Mouse (Mus musculus) Patski (cell line): ENCODE data around the gene Tm4sf19. TPM values are rescaled to one million over a fixed set of nuclear protein-coding genes. Genes with fewer than 3 reads are reported as not detected.

Experiments used
- ATAC-seq: fragments of 100-300 bp; one replicate; pipeline ENCODE4 v1.8.0; 2021
- CTCF ChIA-PET: fragments of 350-600 bp; sonication (Branson Sonifier 250); formaldehyde crosslinking; loops from one replicate; lab custom pipeline; 2022; ENCODE audit warnings: inconsistent platforms; lab: Charles Lee
- POLR2A ChIA-PET: fragments of 350-600 bp; sonication (Branson Sonifier 250); formaldehyde crosslinking; loops from one replicate; lab custom pipeline; 2022; ENCODE audit warnings: antibody characterized with exemption, inconsistent platforms; lab: Charles Lee
- DNase-seq: peaks from one replicate; pipeline ENCODE4 v3.0.0-alpha.2; 2011; ENCODE audit warnings: low read depth, low spot score
- H3K27me3 ChIP-seq: fragments of 371-371 bp; one replicate; pipeline ENCODE4 v1.5.1; 2021
- CTCF ChIP-seq: fragments of 100-300 bp; IDR thresholded peaks from one replicate; pipeline ENCODE4 v1.5.1; 2021
- in situ Hi-C: fragments of 300-500 bp; cut with MboI; formaldehyde crosslinking; loops from 3 replicates; pipeline ENCODE4 v1.11.1; 2018; ENCODE audit warnings: low pct_unique_long_range_greater_than_20kb, mixed read lengths
- polyA plus RNA-seq: library from polyadenylated mRNA; unstranded; gene quantifications from one replicate; pipeline ENCODE4 v1.2.3, GENCODE M21; 2021

The Tm4sf19 gene
- polyA plus RNA-seq: not detected

DNA sequence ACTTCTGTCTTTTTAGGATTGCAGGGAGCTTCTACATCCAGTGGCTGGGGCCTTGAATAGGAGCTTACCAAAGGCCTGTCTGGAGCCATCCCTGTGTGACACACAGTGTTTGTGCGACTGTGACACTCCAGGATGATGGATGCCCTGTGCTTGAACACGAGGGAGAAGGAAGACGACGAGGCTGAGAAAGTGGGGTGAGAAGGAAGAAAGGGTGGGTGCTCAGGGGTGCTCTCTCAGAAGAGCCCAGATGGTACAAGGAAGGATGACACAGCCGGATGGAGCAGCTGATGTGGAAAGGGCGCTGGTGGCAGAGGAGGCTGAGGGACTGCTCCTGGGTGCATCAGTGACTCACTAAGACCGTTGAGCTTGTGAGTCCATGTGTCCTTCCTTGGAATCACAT lies at the start of gene Tm4sf19:
Gene Tm4sf19 (plus strand): TSS at position 240 of the 400 bp plus-strand sequence.
- no peak for DNase-seq
- no peak for ATAC-seq
- no peaks in the 10 kb centered on the region for H3K27me3 ChIP-seq
- no peak for TF ChIP-seq CTCF
- CTCF ChIA-PET: interaction anchor here (1.4 kb wide), 1 partner anchor 12 kb away, joined by 3 read pairs; no protein-coding TSS in a partner anchor
- in situ Hi-C loops: no loop called here
- POLR2A ChIA-PET: no interaction called here

DNA sequence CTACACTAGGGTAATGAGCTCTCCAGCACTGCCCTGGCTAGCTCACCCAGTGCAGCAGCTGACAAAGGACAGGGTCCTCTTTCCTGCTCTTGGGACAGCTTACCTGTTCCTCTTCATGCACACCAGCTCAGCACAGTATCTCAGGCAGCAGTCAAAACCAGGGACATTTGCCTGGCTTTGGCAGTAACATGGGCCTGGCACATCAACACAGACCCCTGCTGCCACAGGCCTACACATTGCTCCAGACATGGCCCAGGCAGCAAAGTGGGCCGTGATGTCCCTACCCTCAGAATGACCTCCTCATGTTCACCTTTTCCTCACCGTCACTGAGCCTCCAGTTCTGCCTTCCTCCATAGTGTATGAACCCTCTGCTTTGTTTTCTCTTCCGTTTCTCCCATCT lies 49.5 kb upstream of the Tm4sf19 start:
- TF ChIP-seq CTCF: no peak
- in situ Hi-C loops: no loop called here
- CTCF ChIA-PET: interaction anchor here (1.2 kb wide), 1 partner anchor 16 kb away, joined by 3 read pairs; no protein-coding TSS in a partner anchor
- ATAC-seq (no peak), DNase-seq (no peak)
- POLR2A ChIA-PET: interaction anchor here (0.6 to 0.7 kb wide), 2 partner anchors 64 to 457 kb away, joined by 4 to 5 read pairs; no protein-coding TSS in a partner anchor
- no peaks in the 10 kb centered on the region for H3K27me3 ChIP-seq

DNA sequence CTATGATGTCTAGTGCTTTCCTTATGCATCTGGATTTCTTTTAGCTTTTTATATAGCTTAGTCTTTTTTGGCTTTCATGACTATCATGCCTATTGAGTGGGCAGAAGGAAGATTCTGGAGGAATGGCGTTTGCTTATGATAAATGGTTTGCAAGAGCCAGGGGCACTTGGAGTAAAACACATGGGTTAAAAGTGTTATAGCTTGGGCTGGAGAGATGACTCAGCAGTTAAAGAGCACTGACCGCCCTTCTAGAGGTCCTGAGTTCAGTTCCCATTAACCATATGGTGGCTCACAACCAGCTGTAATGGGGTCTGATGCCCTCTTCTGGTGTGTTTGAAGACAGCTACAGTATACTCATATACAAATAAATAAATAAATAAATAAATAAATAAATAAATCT lies 36.8 kb upstream of the Tm4sf19 start:
- no peak for ATAC-seq
- in situ Hi-C loops: no loop called here

DNA sequence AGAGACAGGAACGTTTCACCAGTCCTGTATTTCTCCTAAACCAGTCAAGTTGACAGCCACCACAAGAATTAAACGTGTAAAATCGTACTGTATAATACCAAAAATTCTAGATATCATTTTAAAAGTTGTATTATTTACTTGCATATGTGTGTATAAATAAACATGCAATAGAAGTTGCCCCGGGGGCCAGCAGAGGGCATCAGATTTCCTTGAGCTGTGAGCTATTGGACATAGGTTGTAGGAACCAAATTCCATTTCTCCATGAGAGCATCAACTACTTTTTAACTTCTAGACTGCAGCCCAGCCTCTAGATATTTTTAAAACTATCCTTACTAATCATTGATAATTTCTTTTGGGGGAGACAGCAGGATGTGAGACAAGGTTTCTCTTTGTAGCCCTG lies 29.0 kb upstream of the Tm4sf19 start:
- in situ Hi-C loops: no loop called here
- no peak for ATAC-seq
- CTCF ChIA-PET: no interaction called here

More for the DNA sequence above, 36.8 kb upstream of the Tm4sf19 start:
- no peaks in the 10 kb centered on the region for H3K27me3 ChIP-seq
- DNase-seq: no peak
- no peak for TF ChIP-seq CTCF
- ChIA-PET POLR2A (no interaction called here), CTCF (interaction anchor here (0.8 to 1.2 kb wide), 3 partner anchors 12 to 137 kb away, joined by 3 read pairs; no protein-coding TSS in a partner anchor)

DNA sequence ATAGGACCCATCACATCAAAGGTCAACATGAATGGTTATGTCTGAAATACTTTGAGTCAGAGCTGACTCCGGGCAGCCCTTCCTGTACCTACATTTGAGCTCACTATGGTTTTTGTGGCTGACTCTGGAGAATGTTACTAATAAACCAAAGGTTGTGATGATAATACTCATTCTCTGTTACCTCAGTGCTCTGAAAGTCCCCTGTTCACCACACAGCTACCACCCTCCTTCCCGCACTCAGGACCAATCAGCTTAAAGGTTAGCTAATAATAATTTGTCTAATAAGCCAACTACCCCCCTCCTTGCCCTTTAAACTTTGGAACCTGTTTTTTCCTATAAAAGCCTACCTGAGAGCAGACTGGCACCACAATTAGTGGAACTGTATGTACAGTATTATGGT lies 20.7 kb upstream of the Tm4sf19 start:
- no peak for ATAC-seq
- DNase-seq: no peak
- H3K27me3 ChIP-seq: no peaks in the 10 kb centered on the region
- in situ Hi-C loops: loop anchor here (5.0 kb wide), 1 partner anchor 78 kb away; no protein-coding TSS in a partner anchor
- no peak for TF ChIP-seq CTCF
- ChIA-PET CTCF (interaction anchor here (1.4 kb wide), 1 partner anchor 27 kb away, joined by 3 read pairs; no protein-coding TSS in a partner anchor), POLR2A (no interaction called here)

More for the DNA sequence above, 29.0 kb upstream of the Tm4sf19 start:
- peak; percentile 67 for TF ChIP-seq CTCF
- no peaks in the 10 kb centered on the region for H3K27me3 ChIP-seq
- DNase-seq: no peak
- POLR2A ChIA-PET: no interaction called here

DNA sequence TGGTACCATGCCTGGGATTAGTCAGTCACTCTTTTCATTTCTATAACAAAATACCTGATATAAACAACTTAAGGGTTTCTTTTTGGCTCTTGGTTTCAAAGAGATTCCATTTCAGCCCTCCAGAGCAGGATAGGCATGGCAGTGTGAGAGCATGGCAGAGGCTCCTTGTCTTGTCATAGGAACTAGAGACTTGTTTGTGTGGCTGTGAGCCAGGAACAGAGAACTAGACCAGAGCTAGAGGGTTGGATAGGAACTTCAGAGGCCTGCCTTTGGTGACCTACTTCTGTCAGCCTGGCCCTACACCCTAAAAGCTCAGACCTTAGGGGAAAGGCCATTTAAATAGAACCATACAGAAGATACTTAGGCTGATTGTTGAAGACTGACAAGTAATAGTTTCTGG lies 17.4 kb upstream of the Tm4sf19 start:
- in situ Hi-C loops: no loop called here
- CTCF ChIA-PET: no interaction called here
- ATAC-seq: no peak
- no peak for DNase-seq
- no peaks in the 10 kb centered on the region for H3K27me3 ChIP-seq
- no peak for TF ChIP-seq CTCF
- POLR2A ChIA-PET: no interaction called here

DNA sequence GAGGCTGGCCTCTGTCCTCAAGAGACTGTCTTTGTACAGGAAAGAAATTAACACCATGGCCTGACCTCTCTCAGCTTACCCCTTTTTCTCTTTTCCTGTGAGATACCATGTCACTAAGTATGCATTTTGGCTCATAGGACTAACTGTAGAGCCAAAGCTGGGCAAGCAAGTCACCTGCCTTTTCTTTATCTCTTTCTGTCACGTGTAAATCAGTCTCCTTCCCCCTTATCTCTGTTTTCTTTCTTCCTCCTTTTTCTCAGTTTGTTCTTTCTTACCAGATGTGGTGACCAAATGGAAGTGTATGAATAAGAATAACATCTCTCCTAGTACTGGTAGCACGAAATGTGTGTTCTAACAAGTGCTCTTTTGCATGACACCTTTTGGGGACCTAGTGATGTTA lies 15.4 kb upstream of the Tm4sf19 start:
- no peak for TF ChIP-seq CTCF
- CTCF ChIA-PET: no interaction called here
- DNase-seq (no peak), ATAC-seq (no peak)
- in situ Hi-C loops: no loop called here
- POLR2A ChIA-PET: no interaction called here
- no peaks in the 10 kb centered on the region for H3K27me3 ChIP-seq

DNA sequence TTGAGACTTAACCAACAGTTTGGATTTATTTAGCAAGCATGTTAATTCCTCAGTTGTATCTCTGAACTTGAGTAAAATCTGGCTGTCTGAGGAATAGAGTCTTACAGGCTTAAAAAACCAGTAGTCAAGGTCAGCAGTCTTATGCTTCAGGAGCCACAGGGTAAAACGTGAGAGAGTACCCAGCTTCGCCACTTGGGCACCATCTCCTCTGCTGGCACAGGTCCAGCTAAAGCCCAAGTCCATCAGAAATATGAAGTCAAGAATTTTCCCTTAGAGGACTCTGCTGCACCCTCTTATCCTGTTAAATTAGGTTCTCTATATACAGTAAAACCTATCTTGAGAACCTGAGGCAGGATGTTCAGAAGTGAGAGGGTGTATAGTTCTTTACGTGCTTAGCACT lies 13.5 kb upstream of the Tm4sf19 start:
- in situ Hi-C loops: no loop called here
- ChIA-PET CTCF (interaction anchor here (1.1 to 1.6 kb wide), 3 partner anchors 10 to 113 kb away, joined by 3 read pairs; partner anchors contain the start of gene Tm4sf19), POLR2A (no interaction called here)
- no peak for ATAC-seq
- no peaks in the 10 kb centered on the region for H3K27me3 ChIP-seq
- TF ChIP-seq CTCF: no peak
- DNase-seq: no peak

DNA sequence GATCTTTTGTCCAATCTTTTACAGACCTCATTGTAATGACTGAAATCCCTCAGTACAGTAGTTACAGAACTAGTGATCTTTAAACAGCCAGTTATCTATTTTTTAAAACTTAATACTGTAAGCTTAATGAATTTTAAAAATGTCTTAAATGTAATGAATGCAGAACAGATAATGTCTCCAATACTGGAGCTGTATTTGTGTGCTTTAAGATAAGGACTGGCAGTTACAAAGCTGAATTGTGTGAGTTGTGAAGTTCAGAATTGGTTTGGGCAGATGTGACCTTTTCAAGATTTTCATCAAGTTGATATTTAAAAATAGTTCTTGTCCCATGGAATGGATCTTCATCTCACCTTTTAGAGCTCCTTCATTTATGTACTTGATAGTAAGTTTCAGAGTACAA lies 11.3 kb upstream of the Tm4sf19 start:
- CTCF ChIA-PET: interaction anchor here (0.8 to 2.1 kb wide), 3 partner anchors 8 to 46 kb away, joined by 3 to 6 read pairs (median 3); no protein-coding TSS in a partner anchor
- no peak for ATAC-seq
- DNase-seq: no peak
- TF ChIP-seq CTCF: no peak
- POLR2A ChIA-PET: interaction anchor here (0.6 to 1.2 kb wide), 2 partner anchors 27 to 277 kb away, joined by 3 to 4 read pairs; no protein-coding TSS in a partner anchor
- no peaks in the 10 kb centered on the region for H3K27me3 ChIP-seq
- in situ Hi-C loops: no loop called here

DNA sequence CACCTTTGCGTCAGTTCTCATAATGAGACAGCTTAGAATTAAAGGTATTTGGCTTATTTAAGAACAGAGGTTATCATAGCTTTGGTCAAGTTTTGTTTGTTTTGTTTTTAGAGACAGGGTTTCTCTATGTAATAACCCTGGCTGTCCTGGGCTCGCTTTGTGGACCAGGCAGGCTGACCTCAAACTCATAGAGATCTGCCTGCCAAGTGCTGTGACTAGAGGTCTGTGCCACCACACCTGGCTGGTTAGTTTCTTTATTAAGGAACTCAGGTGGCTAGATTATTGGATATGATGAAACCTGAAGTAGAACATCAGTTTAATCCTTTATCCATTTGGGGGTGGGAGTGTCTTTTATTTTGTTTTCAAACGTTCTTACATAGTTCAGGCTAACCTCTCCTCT lies 10.5 kb upstream of the Tm4sf19 start:
- POLR2A ChIA-PET: interaction anchor here (1.2 kb wide), 1 partner anchor 27 kb away, joined by 4 read pairs; no protein-coding TSS in a partner anchor
- DNase-seq (no peak), ATAC-seq (no peak)
- CTCF ChIA-PET: interaction anchor here (0.8 to 2.1 kb wide), 3 partner anchors 8 to 47 kb away, joined by 3 to 6 read pairs (median 3); no protein-coding TSS in a partner anchor
- TF ChIP-seq CTCF: no peak
- in situ Hi-C loops: no loop called here
- H3K27me3 ChIP-seq: no peaks in the 10 kb centered on the region

DNA sequence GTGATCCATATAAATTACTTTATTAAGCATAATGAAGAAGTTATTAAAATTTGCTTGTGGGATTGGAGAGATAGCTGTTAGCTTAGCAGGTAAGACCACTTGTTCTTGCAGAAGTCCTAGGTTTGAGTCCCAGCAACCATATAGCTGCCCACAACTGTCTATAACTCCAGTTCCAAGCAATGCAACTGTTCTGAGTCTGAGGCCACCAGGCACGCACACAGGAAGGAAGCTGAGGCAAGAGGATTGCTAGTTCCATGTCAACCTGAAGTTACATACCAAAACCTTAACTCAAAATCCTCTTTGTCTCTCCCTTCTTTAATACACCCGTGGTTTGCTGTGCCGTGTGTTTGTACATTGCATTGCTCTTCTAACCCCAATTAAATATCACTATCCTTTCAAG lies 9.4 kb upstream of the Tm4sf19 start:
- in situ Hi-C loops: no loop called here
- no peak for TF ChIP-seq CTCF
- no peaks in the 10 kb centered on the region for H3K27me3 ChIP-seq
- ChIA-PET CTCF (no interaction called here), POLR2A (no interaction called here)
- ATAC-seq: no peak
- no peak for DNase-seq
